Mouse (Mus musculus) erythroblast, embryonic 14.5 days (primary cell): Measurements from ENCODE around the gene Mreg.

Experiments
- GATA1 ChIP-seq: IDR thresholded peaks from 2 replicates; pipeline ENCODE4 v1.6.1; 2012; ENCODE audit warnings: low read length, inconsistent platforms, mixed read lengths
- TAL1 ChIP-seq: IDR thresholded peaks from 3 replicates; pipeline ENCODE4 v1.6.1; 2012; ENCODE audit warnings: low read length, inconsistent platforms, mixed read lengths

DNA sequence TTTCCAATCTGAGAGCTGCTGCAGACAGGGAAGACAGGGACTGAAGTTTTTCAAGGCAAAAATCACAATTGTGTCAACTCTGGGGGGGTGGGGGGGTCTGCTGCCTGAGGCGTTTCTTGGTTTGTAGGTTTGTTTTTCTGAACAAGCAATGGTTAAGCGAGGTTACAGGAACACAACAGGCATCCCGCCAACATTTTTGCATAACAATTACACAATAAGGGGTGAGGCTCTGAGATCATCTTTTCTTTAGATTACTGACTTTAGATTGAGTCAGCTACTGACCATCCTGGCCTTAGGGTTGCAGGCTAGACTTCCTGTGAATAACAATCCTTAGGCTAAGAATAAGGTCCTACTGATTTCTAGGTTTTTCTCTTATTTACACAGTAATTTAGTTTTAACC is 16.9 kb upstream of the Mreg start:
- TF ChIP-seq GATA1 (no peak), TAL1 (no peak)
